Mouse (Mus musculus): ENCODE data around the gene Arglu1. TPM values are rescaled to one million over a fixed set of nuclear protein-coding genes. Genes with fewer than 3 reads are reported as not detected.

The Arglu1 gene
- total RNA-seq, 2 experiments from 2014 or later = 124 to 137 TPM

- DNase-seq (ENCODE audit: low spot score in 2 of 2) = no peak
Observed at GRCm38 (mm10) chr8:8659503-8660306, 30.6 kb downstream of the Arglu1 start.

- peak; percentile 52 to 62 for DNase-seq (ENCODE audit: low spot score in 2 of 2)
Observed at GRCm38 (mm10) chr8:8658426-8659224, 31.7 kb downstream of the Arglu1 start.

GRCm38 (mm10) chr8:8657692-8658355 lies 32.5 kb downstream of the Arglu1 start:
- no peak for DNase-seq (ENCODE audit: low spot score in 2 of 2)

- DNase-seq (ENCODE audit: low spot score in 2 of 2) = no peak
Observed at GRCm38 (mm10) chr8:8656578-8657441, 33.5 kb downstream of the Arglu1 start.

GRCm38 (mm10) chr8:8655346-8656340 lies 34.7 kb downstream of the Arglu1 start:
- DNase-seq (ENCODE audit: low spot score in 2 of 2) = no peak

GRCm38 (mm10) chr8:8653906-8654489 lies 36.3 kb downstream of the Arglu1 start:
- no peak for DNase-seq (ENCODE audit: low spot score in 2 of 2)

GRCm38 (mm10) chr8:8653343-8653742 lies 37.0 kb downstream of the Arglu1 start:
- no peak for DNase-seq (ENCODE audit: low spot score in 2 of 2)

GRCm38 (mm10) chr8:8652388-8652787 lies 37.9 kb downstream of the Arglu1 start:
- DNase-seq (ENCODE audit: low spot score in 2 of 2) = no peak

GRCm38 (mm10) chr8:8649944-8650343 lies 40.4 kb downstream of the Arglu1 start:
- DNase-seq (ENCODE audit: low spot score in 2 of 2) = no peak

- DNase-seq (ENCODE audit: low spot score in 2 of 2) = no peak
Observed at GRCm38 (mm10) chr8:8649536-8649935, 40.8 kb downstream of the Arglu1 start.

GRCm38 (mm10) chr8:8648686-8649085 lies 41.6 kb downstream of the Arglu1 start:
- no peak for DNase-seq (ENCODE audit: low spot score in 2 of 2)

GRCm38 (mm10) chr8:8647824-8648223 lies 42.5 kb downstream of the Arglu1 start:
- no peak for DNase-seq (ENCODE audit: low spot score in 2 of 2)

- DNase-seq (ENCODE audit: low spot score in 2 of 2) = no peak
Observed at GRCm38 (mm10) chr8:8647319-8647718, 43.0 kb downstream of the Arglu1 start.

GRCm38 (mm10) chr8:8644160-8644915 lies 46.0 kb downstream of the Arglu1 start:
- no peak for DNase-seq (ENCODE audit: low spot score in 2 of 2)

GRCm38 (mm10) chr8:8640264-8640588 lies 50.1 kb downstream of the Arglu1 start:
- DNase-seq (ENCODE audit: low spot score in 2 of 2) = no peak

- DNase-seq (ENCODE audit: low spot score in 2 of 2) = no peak
Observed at GRCm38 (mm10) chr8:8639569-8640263, 50.6 kb downstream of the Arglu1 start.

- no peak for DNase-seq (ENCODE audit: low spot score in 2 of 2)
Observed at GRCm38 (mm10) chr8:8631394-8631793, 58.9 kb downstream of the Arglu1 start.

GRCm38 (mm10) chr8:8624017-8624416 lies 66.3 kb downstream of the Arglu1 start:
- DNase-seq (ENCODE audit: low spot score in 2 of 2) = no peak

All from adrenal gland, postnatal 4 days (tissue).